Mouse (Mus musculus) kidney, postnatal 0 days (tissue): ENCODE results near the gene Nfix. TPM values are rescaled to one million over a fixed set of nuclear protein-coding genes. Genes with fewer than 3 reads are reported as not detected.
A peak's percentile ranks its signal among the peaks of the same experiment; 100 is the strongest.

Experiments
- ATAC-seq: fragments of 200-750 bp; cut with Nextera tagmentation; replicated peaks from 2 replicates; pipeline ENCODE4 v1.8.0; 2017; ENCODE audit warnings: low read depth, moderate number of reproducible peaks, moderate TSS enrichment, moderate library complexity; ENCODE audit not compliant: low FRiP score
- DNase-seq: peaks from one replicate; pipeline ENCODE4 v3.0.0-alpha.2; 2016; ENCODE audit warnings: low spot score
- H3K27ac ChIP-seq: fragments of 300-500 bp; sonication (generic); 2 replicates; pipeline ENCODE4 v1.5.1; 2014; ENCODE audit warnings: mild to moderate bottlenecking
- H3K27me3 ChIP-seq: fragments of 300-500 bp; sonication (generic); 2 replicates; pipeline ENCODE4 v1.6.1; 2014; ENCODE audit warnings: low read length, mixed read lengths; ENCODE audit not compliant: insufficient read depth
- H3K36me3 ChIP-seq: fragments of 300-500 bp; sonication (generic); 2 replicates; pipeline ENCODE4 v1.6.1; 2014; ENCODE audit warnings: low read length, mixed read lengths; ENCODE audit not compliant: insufficient read depth
- H3K4me1 ChIP-seq: fragments of 300-500 bp; sonication (generic); replicated peaks from 2 replicates; pipeline ENCODE4 v1.6.1; 2014; ENCODE audit warnings: antibody characterized with exemption, low read length, mixed read lengths; ENCODE audit not compliant: insufficient read depth
- H3K4me2 ChIP-seq: fragments of 300-500 bp; sonication (generic); 2 replicates; pipeline ENCODE4 v1.6.1; 2014; ENCODE audit warnings: mild to moderate bottlenecking, low read length, moderate library complexity, mixed read lengths
- H3K4me3 ChIP-seq: fragments of 300-500 bp; sonication (generic); replicated peaks from 2 replicates; pipeline ENCODE4 v1.5.1; 2014; ENCODE audit warnings: low read depth, low read length
- H3K9ac ChIP-seq: fragments of 300-500 bp; sonication (generic); 2 replicates; pipeline ENCODE4 v1.6.1; 2014; ENCODE audit warnings: low read depth, low read length
- H3K9me3 ChIP-seq: fragments of 300-500 bp; sonication (generic); replicated peaks from 2 replicates; pipeline ENCODE4 v1.6.1; 2016; ENCODE audit warnings: low read length, inconsistent platforms, mixed read lengths
- CTCF ChIP-seq: IDR thresholded peaks from 2 replicates; pipeline ENCODE4 v1.5.1; 2016; ENCODE audit warnings: antibody characterized with exemption, low read depth, mild to moderate bottlenecking, moderate library complexity
- WGBS: fragments of 180-500 bp; shearing (Covaris S2); extraction: QIAGEN DNeasy Blood & Tissue Kit; methylation state at CpG from one replicate; pipeline ENCODE4 v1.1.7; 2014; 5-methylcytosine and 5-hydroxymethylcytosine counted together
- polyA plus RNA-seq: library from polyadenylated mRNA; unstranded; fragments of >200 nt; fragmentation: Nextera tagmentation; extraction: Ambion mirVana; gene quantifications from 2 replicates; pipeline ENCODE4 v1.2.1, GENCODE M21; 2015

The Nfix gene
- polyA plus RNA-seq, 1 experiment from 2014 or later: 21.1 TPM

- Histone ChIP-seq H3K9ac (no peak overlapping the region), H3K9me3 (no peaks in the 10 kb centered on the region), H3K27me3 (peaks cover 67% of the 10 kb centered on the region), H3K27ac (peak overlapping the region; percentile 27; the same call in 1 of the 2 replicates), H3K4me3 (0 out of 2 replicates have a peak overlapping the region, but pooled peaks have one; percentile 7), H3K4me1 (peaks cover 27% of the 10 kb centered on the region), H3K4me2 (peak overlapping the region; percentile 38), H3K36me3 (no peaks in the 10 kb centered on the region)
- 10% methylated on average over 38 of the region's 38 CpGs for WGBS
- TF ChIP-seq CTCF: no peak
- peak; percentile 81 for DNase-seq
- ATAC-seq: peak; percentile 37; the same call in 1 of the 2 replicates
Measured at GRCm38 (mm10) chr8:84785756-84786677, 14.1 kb downstream of the Nfix start.

GRCm38 (mm10) chr8:84785506-84785755, 14.7 kb downstream of the Nfix start:
- Histone ChIP-seq H3K4me1 (peaks cover 27% of the 10 kb centered on the region), H3K36me3 (no peaks in the 10 kb centered on the region), H3K4me2 (no peak overlapping the region), H3K9ac (no peak overlapping the region), H3K4me3 (no peak overlapping the region), H3K9me3 (no peaks in the 10 kb centered on the region), H3K27ac (no peak overlapping the region), H3K27me3 (peaks cover 69% of the 10 kb centered on the region)
- no peak for ATAC-seq
- WGBS: 25% methylated on average over 11 of the region's 11 CpGs
- no peak for DNase-seq
- TF ChIP-seq CTCF: no peak

- no peak overlapping the region for H3K27ac ChIP-seq
- no peaks in the 10 kb centered on the region for H3K36me3 ChIP-seq
- H3K4me1 ChIP-seq: peaks cover 27% of the 10 kb centered on the region
- 8% methylated on average over 48 of the region's 48 CpGs for WGBS
- TF ChIP-seq CTCF: no peak
- no peaks in the 10 kb centered on the region for H3K9me3 ChIP-seq
- peak overlapping the region; percentile 44 for H3K4me2 ChIP-seq
- peak overlapping the region; percentile 20 for H3K4me3 ChIP-seq
- H3K9ac ChIP-seq: no peak overlapping the region
- H3K27me3 ChIP-seq: peaks cover 67% of the 10 kb centered on the region
- ATAC-seq: no peak
- DNase-seq: no peak
Measured at GRCm38 (mm10) chr8:84784681-84785505, 15.3 kb downstream of the Nfix start.

GRCm38 (mm10) chr8:84783919-84784581, 16.1 kb downstream of the Nfix start:
- Histone ChIP-seq H3K27ac (no peak overlapping the region), H3K4me2 (peak overlapping the region; percentile 44), H3K9me3 (no peaks in the 10 kb centered on the region), H3K9ac (no peak overlapping the region), H3K4me1 (peaks cover 24% of the 10 kb centered on the region), H3K4me3 (peak overlapping the region; percentile 20; the same call in 1 of the 2 replicates), H3K36me3 (no peaks in the 10 kb centered on the region), H3K27me3 (peaks cover 59% of the 10 kb centered on the region)
- ATAC-seq (no peak), DNase-seq (no peak)
- TF ChIP-seq CTCF: no peak
- WGBS: 14% methylated on average over 32 of the region's 33 CpGs

- Histone ChIP-seq H3K9ac (no peak overlapping the region), H3K9me3 (no peaks in the 10 kb centered on the region), H3K4me1 (peaks cover 22% of the 10 kb centered on the region), H3K4me2 (no peak overlapping the region), H3K36me3 (no peaks in the 10 kb centered on the region), H3K4me3 (no peak overlapping the region), H3K27me3 (peaks cover 66% of the 10 kb centered on the region), H3K27ac (no peak overlapping the region)
- DNase-seq (no peak), ATAC-seq (no peak)
- TF ChIP-seq CTCF: no peak
- 30% methylated on average over 11 of the region's 11 CpGs for whole genome bisulfite sequencing
Measured at GRCm38 (mm10) chr8:84783198-84783918, 16.8 kb downstream of the Nfix start.
